8 mouse cellular contexts compared by ENCODE assay signal in genomic region chr13:23445561-23446320, GRCm38 (mm10). TPM values are rescaled to one million over a fixed set of nuclear protein-coding genes. Genes with fewer than 3 reads are reported as not detected.
DNase-seq lines count a peak whose midpoint lies in the region; ATAC-seq lines count a peak whose summit lies in the region.

No protein-coding gene starts in this region.

- peaks cover 8% of the 10 kb centered on the region for H3K4me1 ChIP-seq in intestine, embryonic 16.5 days (ENCODE audit: control insufficient read depth, insufficient read depth, low read length)
- H3K4me1 ChIP-seq in midbrain, embryonic 10.5 days, result peaks cover 20% of the 10 kb centered on the region

- no peaks in the 10 kb centered on the region for H3K36me3 ChIP-seq in intestine, embryonic 16.5 days (ENCODE audit: control insufficient read depth, insufficient read depth, low read length)
- H3K36me3 ChIP-seq in midbrain, embryonic 10.5 days, result no peaks in the 10 kb centered on the region

- H3K4me3 ChIP-seq in intestine, embryonic 16.5 days (ENCODE audit: low read length), result peak overlapping the region; percentile 70
- peak overlapping the region; percentile 75 for H3K4me3 ChIP-seq in midbrain, embryonic 10.5 days

- peak; percentile 93 for ATAC-seq in intestine, embryonic 16.5 days

- peak; percentile 88 for DNase-seq in adipocyte (ENCODE audit: low spot score)
- DNase-seq in embryo, embryonic 11 days, result peak; percentile 96
- DNase-seq in gastrocnemius, postnatal 36 days, result peak; percentile 83 to 91
- peak; percentile 88 to 93 for DNase-seq in left cerebral cortex, postnatal 36 days (ENCODE audit: low spot score in 2 of 2)
- peak; percentile 92 for DNase-seq in midbrain, embryonic 10.5 days (ENCODE audit: low spot score)
- DNase-seq in right cerebral cortex, postnatal 36 days (ENCODE audit: low spot score in 2 of 2), result peak; percentile 84 to 91
- DNase-seq in urinary bladder, postnatal 4 days (ENCODE audit: low spot score in 2 of 2), result peak; percentile 81 to 91

- under 1% methylated on average over 55 of the region's 55 CpGs for WGBS in intestine, embryonic 16.5 days
- WGBS in midbrain, embryonic 10.5 days, result under 1% methylated on average over 55 of the region's 55 CpGs

- no peaks in the 10 kb centered on the region for H3K9me3 ChIP-seq in intestine, embryonic 16.5 days (ENCODE audit: control insufficient read depth, low read length)
- H3K9me3 ChIP-seq in midbrain, embryonic 10.5 days (replicated peaks), result no peaks in the 10 kb centered on the region

- no peaks in the 10 kb centered on the region for H3K27me3 ChIP-seq in intestine, embryonic 16.5 days (replicated peaks; ENCODE audit: control insufficient read depth, insufficient read depth, low read length)
- no peaks in the 10 kb centered on the region for H3K27me3 ChIP-seq in midbrain, embryonic 10.5 days (ENCODE audit: low read depth, poor library complexity, severe bottlenecking)

- peak overlapping the region; percentile 80 for H3K9ac ChIP-seq in intestine, embryonic 16.5 days (ENCODE audit: low read depth, low read length)

- intact Hi-C loops in gastrocnemius, postnatal 36 days (cut with DNase I), result loop anchor here (5.0 kb wide), 1 partner anchor 1423 kb away; no protein-coding TSS in a partner anchor
- intact Hi-C loops in left cerebral cortex, postnatal 36 days (cut with DNase I), result no loop called here

- peak overlapping the region; percentile 97 for H3K27ac ChIP-seq in intestine, embryonic 16.5 days (ENCODE audit: low read length)
- H3K27ac ChIP-seq in midbrain, embryonic 10.5 days (replicated peaks), result peak overlapping the region; percentile 94

- H3K4me2 ChIP-seq in intestine, embryonic 16.5 days (ENCODE audit: low read depth, low read length), result peak overlapping the region; percentile 72

RNA-seq across cellular contexts. Expression of gene Btn1a1, which starts 20.0 kb away (rescaled TPM):
- not detected for total RNA-seq in gastrocnemius, postnatal 36 days (2021)
- 0.07 and 0.11 TPM in 2 replicates for polyA plus RNA-seq in intestine, embryonic 16.5 days (2015; fragmentation: Nextera tagmentation; extraction: Ambion mirVana)
- total RNA-seq in left cerebral cortex, postnatal 36 days (2021), result not detected
- polyA plus RNA-seq in midbrain, embryonic 10.5 days (2016; fragmentation: Nextera tagmentation; extraction: Ambion mirVana), result 0.04 and 0.06 TPM in 2 replicates

RNA-seq across cellular contexts. Expression of gene Abt1, which starts 22.1 kb away (rescaled TPM):
- 1 to 10 TPM; 3.2 to 3.3 TPM for total RNA-seq in gastrocnemius, postnatal 36 days (2021)
- 10.2 and 11.2 TPM in 2 replicates for polyA plus RNA-seq in intestine, embryonic 16.5 days (2015; fragmentation: Nextera tagmentation; extraction: Ambion mirVana)
- total RNA-seq in left cerebral cortex, postnatal 36 days (2021), result 1 to 10 TPM; 8.4 to 8.5 TPM
- polyA plus RNA-seq in midbrain, embryonic 10.5 days (2016; fragmentation: Nextera tagmentation; extraction: Ambion mirVana), result 14.3 and 14.7 TPM in 2 replicates

RNA-seq across cellular contexts. Expression of gene Btn2a2, which starts 42.9 kb away (rescaled TPM):
- not detected for total RNA-seq in gastrocnemius, postnatal 36 days (2021)
- polyA plus RNA-seq in intestine, embryonic 16.5 days (2015; fragmentation: Nextera tagmentation; extraction: Ambion mirVana), result 0.12 TPM in 2 replicates
- total RNA-seq in left cerebral cortex, postnatal 36 days (2021), result 1 to 10 TPM in 1 of 2 experiments, under 1 TPM in 1; 0.93 to 1.5 TPM
- 0.26 and 0.38 TPM in 2 replicates for polyA plus RNA-seq in midbrain, embryonic 10.5 days (2016; fragmentation: Nextera tagmentation; extraction: Ambion mirVana)

Comparison
In these comparisons a context has a peak if more than half of its experiments do, and no peak if none do; other contexts are left out.
1. Peak in every context shown above with its lines: DNase-seq, ATAC-seq, H3K4me3 ChIP-seq and H3K27ac ChIP-seq.